Mouse (Mus musculus): ENCODE data around the gene Nmnat1.
A peak's percentile ranks its signal among the peaks of the same experiment; 100 is the strongest.

The Nmnat1 gene

DNA sequence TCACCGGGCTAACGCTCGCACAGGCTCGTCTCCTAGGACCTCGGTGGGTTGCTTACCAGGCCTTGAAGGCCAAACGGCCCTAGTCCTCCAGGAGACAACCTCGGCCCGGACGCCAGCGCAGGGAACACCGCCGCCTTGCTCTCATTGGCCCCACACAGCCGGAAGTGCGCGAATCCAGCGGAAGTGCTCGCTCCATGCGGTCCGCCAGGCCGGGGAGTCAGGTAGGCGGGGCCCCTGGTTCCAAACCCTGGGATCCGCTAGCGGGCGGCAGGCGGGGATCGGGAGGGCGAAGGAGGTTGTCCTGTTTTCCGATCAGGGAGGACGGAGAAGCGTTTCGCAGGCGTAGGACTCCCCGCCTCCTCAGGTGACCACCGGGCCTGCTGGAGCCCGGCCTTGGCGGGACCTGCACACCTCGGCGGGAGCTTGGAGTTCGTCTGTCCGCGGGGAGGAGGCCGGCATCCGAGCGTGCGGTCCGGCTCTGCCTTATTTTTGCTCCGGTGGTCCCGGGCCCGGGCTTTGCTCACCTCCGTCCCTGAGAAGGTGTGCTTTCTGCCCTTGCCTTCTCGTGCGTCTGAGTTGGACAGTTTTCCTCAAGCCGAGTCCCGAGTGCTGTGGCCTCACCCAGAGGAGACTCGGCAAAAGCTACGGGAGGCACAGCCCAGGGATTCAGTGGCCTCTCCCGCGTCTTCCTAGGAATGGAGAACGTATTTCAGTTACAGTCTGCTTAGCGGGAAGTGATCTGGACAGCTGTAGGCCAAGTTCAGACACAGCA lies at the start of gene Nmnat1, which contains the start of gene Lzic:
Nmnat1 (minus strand) TSS at position 150 of the 772 bp plus-strand sequence.
Lzic (plus strand) TSS at position 177 of the 772 bp plus-strand sequence.
- DNase-seq: peak; percentile 91

GRCm38 (mm10) chr4:149529691-149530090 lies 44.7 kb upstream of the Nmnat1 start:
- DNase-seq: no peak

DNA sequence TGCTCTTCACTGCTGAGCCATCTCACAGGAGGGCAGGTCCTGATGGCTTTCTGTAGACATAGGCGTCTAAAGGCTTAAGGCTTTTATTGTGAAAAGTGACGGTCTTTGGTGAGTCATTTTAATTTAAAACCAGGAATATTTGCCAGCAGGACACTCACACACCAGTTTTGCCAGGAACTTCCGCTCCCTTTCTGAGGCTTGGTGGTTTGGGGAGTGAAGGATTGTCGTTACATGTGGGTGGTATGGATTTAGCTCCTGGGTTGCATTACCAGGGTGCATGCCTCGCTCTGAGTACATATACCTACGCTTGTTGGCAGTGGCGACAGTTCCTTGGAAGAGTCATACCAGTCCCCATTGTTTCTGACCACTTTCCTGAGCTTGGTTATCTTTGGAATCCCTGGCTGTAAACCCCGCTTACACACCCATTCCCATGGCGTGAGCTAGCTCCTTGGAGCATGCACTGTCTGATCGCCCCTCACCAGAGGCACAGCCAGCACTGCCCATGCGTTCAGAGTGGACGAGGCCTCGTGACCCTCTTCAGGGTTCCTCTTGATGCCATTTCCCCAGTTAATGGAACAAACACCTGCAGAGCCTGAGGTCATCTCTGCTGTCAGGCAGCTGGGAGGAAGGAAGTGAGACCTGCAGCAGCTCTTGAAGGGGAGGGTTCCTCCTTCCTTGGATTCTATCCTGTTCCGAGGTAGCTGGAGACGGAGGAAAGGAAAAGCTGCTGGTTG lies 42.8 kb upstream of the Nmnat1 start:
- DNase-seq: no peak

DNA sequence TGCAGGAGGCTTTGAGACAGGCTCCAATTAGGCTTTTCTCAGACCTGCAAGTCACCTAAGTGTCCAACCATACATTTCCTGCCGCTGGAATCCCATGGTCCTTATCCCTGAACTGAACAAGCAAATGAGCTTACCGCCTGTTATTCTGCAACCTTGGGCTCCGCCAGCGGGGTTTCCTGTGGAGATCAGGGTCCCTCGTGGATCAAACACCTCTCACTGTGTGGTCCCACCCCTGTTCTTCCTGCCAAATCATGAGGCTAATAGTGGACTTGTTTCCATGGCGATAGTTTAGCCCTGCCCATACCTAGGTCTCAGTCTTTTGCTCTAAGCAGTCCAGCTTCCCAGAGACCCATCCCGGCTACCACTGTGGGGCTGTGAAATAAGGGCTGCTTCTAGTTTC lies 41.3 kb upstream of the Nmnat1 start:
- no peak for DNase-seq

- no peak for DNase-seq
Measured at GRCm38 (mm10) chr4:149525811-149526210, 40.8 kb upstream of the Nmnat1 start.

- DNase-seq: no peak
Measured at GRCm38 (mm10) chr4:149525170-149525569, 40.2 kb upstream of the Nmnat1 start.

GRCm38 (mm10) chr4:149523961-149524360 lies 39.0 kb upstream of the Nmnat1 start:
- DNase-seq: no peak

DNA sequence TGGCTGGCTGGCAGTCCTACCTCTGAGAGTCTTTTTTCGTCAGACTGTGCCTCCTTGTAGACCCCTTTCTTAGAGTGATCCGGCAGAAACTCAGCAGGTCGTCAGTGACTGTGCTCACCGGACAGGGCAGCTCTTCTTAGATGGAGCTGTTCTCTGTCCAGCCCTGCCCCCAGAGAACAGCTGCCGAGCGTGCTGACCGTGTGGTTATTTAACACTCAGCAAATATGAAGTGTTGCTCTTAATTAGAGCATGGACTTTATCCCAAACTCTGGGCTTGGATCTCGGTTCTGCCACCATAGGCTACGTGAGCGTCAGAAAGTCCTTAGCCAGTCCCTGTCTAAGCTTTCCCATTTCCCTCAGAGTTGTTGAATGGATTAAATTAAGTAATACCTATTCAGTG lies 36.3 kb upstream of the Nmnat1 start:
- no peak for DNase-seq

DNA sequence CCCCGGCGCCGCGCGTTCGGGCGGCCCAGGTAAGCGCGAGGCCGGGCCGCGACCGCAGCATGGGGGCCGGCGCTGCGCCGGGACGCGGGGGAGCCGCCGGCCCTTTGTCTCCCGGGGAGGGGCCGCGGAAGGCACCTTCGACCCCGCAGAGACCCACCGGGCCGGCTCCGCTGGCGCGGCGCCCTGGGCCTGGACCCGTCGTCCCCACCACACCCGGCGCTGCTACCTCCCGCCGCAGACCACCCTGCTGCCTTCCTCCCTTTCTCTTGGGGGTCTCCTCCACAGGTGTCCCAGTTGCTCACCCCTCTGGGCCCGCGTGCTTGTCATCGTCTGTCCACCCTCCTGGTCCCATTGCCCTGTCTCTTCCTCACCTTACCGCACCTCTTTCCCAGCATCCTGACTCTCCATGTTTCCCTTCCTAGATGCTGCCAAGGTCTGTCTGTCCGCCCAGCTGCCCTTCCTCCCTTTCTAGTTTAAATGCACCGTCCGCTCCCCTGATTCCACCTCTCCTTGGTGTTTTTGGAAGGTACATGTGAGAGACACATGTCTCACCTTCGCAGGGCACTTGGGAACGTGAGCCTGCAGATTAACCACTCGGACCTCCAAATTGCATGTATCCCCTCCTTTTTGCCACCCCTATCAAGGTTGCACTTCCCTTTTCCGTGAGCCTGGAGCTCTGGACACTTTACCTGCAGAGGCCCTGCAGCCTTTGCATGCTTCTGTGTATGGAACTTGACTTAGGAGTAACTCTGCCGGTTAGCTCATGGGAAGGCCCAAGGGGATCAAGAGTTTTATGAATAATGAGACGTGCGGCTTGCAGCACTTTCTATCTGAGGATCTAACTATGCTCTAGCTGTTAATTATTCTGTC lies 33.6 kb upstream of the Nmnat1 start:
- DNase-seq: peak; percentile 44

DNA sequence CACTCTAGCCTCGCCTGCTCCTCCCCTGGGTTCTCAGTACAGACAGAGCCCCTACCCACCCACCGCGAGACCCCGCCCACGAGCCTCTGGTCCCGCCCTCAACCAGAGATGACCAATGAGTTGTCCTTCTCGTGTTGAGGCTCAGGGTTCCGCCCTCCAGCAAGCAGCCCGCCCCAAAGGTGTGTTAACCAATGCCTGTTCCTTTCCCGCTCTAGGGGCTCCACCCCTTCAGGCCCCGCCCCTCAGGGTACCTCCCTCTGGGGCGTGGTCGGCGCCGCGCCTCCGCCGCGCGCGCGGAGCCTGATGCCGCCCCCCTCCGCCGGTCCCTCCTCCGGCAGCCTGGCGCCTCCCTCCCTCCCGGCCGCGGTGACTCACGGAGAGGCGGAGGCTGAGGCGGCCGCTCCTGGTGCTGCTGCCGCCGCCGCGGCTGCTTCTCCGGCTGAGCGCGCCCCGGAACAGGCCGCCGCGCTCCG lies 32.9 kb upstream of the Nmnat1 start, which contains the start of gene Ctnnbip1:
Ctnnbip1 (plus strand) TSS at position 369 of the 473 bp plus-strand sequence.
- peak; percentile 96 for DNase-seq

DNA sequence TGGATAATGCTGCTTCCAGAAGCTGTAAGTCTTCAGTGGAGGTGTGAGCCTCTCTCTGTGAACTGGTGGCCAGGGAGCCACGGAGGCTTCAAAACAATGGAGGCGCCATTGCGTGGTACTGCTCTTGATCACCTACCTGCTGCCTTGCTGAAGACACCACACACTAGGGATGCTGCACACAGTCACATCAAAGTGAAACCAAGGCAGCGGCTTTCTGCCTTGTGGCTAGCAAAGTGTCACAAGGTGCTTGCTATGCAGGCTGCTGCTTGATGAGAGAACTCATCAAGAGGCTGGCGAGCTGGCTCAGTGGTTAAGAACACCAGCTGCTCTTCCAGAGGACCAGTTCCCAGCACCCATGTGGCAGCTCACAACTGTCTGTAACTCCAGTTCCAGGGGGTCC lies 30.7 kb upstream of the Nmnat1 start:
- no peak for DNase-seq

GRCm38 (mm10) chr4:149512072-149512471 lies 27.1 kb upstream of the Nmnat1 start:
- DNase-seq: no peak

DNA sequence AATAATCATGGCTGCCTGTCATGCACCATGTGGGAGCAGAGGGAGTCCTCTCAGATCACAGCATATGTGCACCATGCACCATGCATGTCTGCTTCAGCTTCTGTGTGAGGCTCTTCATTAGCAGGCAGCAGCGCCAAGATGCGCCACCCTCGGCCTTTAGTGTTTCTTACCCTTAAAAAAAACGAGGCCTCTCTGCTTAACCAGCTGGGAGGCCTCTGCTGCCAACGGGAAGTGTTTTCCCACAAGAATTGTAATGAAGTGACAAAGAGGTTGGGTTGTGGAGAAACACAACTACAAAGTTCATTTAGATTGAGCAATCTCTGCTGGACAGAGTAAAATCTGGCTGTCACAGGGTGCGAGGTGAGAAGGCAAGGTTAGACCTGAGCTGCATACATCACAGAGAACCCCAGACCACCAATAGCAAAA lies 26.2 kb upstream of the Nmnat1 start:
- DNase-seq: no peak

- DNase-seq: no peak
Measured at GRCm38 (mm10) chr4:149506904-149507303, 21.9 kb upstream of the Nmnat1 start.

DNA sequence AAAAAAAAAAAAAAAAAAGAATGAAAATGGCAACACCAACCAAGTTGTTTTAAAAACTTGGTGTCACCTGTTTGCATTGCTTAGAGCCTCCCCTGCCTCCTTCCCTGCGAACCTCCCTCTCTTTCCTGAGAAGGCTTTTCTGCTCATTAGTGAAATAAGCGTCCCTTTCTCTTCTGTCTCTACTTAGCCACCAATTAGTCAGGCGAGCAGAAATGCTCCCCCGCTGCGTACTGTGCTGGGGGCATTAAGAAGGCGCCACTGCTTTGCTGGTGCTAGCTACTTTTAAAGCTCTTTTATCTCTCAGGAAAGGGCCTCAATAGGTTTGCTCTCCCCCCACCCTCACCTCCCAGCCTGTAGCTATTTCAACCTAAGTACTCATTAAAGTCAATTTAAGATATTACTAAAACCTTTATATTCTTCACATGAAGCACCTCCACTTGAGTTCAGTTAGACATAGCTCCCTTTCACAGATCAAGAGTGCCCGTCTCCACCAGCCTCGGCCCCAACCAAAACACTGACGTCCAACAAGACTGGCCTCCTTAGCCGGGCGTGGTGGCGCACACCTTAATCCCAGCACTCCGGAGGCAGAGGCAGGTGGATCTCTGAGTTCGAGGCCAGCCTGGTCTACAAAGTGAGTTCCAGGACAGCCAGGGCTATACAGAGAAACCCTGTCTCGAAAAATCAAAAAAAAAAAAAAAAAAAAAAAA lies 20.4 kb upstream of the Nmnat1 start:
- DNase-seq: no peak

DNA sequence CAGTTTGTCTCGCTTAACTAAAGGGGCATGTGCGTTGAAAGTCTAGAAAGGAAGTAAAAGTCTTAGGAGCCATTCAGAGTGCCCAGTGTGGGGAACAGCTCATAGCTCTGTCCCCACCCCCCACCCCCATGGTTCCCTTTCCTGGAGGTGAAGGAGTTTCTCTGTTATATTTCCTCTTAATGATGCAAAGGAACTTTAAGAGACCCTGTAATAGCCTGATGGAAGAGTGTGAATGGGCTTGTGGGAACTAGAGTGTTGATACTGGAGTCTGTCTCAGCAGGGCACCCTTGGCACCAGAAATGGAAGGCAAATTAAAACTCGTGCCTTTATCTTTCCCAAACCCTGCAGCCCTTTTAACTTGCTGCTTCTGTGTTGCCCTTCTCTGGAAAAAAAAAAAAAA lies 19.9 kb upstream of the Nmnat1 start:
- DNase-seq: no peak

DNA sequence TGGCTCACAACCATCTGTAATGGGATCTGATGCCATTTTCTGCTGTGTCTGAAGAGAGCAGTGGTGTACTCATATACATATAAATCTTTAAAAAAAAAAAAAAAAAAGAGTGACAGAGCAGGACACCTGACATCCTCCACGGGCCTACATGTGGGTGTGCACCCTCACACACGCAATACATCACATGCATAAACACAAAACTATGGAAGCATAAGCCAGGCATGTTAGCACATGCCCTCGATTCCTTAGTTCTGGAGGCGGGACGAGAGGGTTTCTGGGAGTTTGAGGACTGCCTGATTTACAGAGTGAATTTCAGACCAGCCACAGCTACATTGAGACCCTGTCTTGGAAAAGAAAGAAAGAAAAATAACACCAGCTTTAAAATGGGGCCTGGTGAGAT lies 19.4 kb upstream of the Nmnat1 start:
- DNase-seq: no peak

DNA sequence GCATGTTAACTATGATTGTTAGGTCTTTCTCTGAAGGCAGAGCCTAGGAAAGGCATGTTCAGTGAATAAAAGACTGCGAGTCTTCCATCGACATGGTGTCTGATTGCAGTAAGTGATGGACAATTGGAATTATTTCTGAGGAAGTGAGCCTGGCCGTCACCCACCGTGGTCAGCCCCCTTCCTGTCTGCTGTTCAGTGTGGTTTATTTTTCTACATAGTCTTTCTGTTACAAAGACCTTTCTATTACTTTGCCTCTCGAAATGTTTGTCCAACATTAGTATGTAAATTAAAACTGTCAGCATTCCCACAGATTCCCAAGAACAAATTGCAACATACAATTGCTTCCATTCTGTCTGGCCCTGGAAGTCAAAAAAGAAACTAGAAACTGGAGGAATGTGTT lies 14.8 kb upstream of the Nmnat1 start:
- DNase-seq: no peak

- no peak for DNase-seq
Measured at GRCm38 (mm10) chr4:149498901-149499300, 13.9 kb upstream of the Nmnat1 start.

DNA sequence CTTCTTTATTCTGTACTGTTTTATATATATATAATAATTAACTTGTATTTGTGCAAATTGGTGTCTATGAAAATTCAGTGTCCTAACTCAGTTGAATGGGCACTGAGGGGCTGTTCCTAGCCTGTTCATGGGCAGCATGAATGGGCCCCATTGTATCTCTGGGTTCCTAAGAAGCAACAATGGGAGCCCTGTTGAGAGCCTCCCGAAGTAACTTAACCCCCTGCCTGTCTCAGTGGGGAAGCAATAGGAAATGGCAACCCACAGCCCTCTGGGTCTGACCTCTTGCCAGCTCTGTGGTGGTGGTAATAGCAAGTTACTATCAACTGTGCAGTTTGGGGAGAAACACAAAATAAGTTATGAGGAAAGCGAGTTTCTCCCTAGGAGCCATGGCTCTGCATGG lies 11.6 kb upstream of the Nmnat1 start:
- no peak for DNase-seq

DNA sequence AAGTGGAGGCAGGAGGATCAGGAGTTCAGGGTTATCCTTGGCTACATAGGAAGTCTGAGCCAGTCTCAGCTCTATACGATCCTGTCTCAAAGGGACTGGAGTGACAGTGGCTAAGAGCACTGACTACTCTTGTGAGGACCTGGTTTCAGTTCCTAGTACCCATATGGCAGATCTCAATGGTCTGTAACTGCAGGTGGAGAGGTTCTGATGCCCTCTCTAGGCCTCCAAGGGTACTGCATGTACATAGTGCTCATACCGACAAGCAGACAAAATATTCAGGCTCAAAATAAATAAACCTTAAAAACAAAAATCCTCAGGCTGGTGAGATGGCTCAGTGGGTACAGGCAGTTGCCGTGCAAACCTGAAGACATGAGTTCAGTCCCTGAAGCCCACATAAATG lies 6.1 kb upstream of the Nmnat1 start:
- no peak for DNase-seq

All from thymus, postnatal 14 days (tissue).